Mouse (Mus musculus) retina, embryonic 14.5 days (tissue): Measurements from ENCODE around the gene Gabpb1.

Source experiments
- DNase-seq: peaks from one replicate; pipeline ENCODE4 v3.0.0-alpha.2; 2015; ENCODE audit warnings: low spot score

Gene Gabpb1

GRCm38 (mm10) chr2:126593831-126594610 lies 82.1 kb downstream of the Gabpb1 start:
- peak; percentile 82 for DNase-seq

GRCm38 (mm10) chr2:126591304-126591703 lies 84.8 kb downstream of the Gabpb1 start:
- DNase-seq, result no peak

GRCm38 (mm10) chr2:126587468-126587867 lies 88.7 kb downstream of the Gabpb1 start:
- no peak for DNase-seq

GRCm38 (mm10) chr2:126584621-126585369 lies 91.3 kb downstream of the Gabpb1 start:
- DNase-seq, result no peak

GRCm38 (mm10) chr2:126583960-126584359 lies 92.2 kb downstream of the Gabpb1 start:
- no peak for DNase-seq

GRCm38 (mm10) chr2:126579282-126579681 lies 96.9 kb downstream of the Gabpb1 start:
- DNase-seq, result no peak
